Mouse (Mus musculus) liver, adult 2 months (tissue): ENCODE results near the gene Zkscan16.

Experiments used
- CTCF ChIP-seq: fragments of 200-500 bp; IDR thresholded peaks from 2 replicates; pipeline ENCODE4 v1.5.1; 2011; ENCODE audit warnings: low read depth, low read length, control low read depth
- POLR2A ChIP-seq: fragments of 200-500 bp; IDR thresholded peaks from 2 replicates; pipeline ENCODE4 v1.6.1; 2011; ENCODE audit warnings: low read length, control low read depth; ENCODE audit not compliant: insufficient read depth; ENCODE audit errors: extremely low read depth

DNA sequence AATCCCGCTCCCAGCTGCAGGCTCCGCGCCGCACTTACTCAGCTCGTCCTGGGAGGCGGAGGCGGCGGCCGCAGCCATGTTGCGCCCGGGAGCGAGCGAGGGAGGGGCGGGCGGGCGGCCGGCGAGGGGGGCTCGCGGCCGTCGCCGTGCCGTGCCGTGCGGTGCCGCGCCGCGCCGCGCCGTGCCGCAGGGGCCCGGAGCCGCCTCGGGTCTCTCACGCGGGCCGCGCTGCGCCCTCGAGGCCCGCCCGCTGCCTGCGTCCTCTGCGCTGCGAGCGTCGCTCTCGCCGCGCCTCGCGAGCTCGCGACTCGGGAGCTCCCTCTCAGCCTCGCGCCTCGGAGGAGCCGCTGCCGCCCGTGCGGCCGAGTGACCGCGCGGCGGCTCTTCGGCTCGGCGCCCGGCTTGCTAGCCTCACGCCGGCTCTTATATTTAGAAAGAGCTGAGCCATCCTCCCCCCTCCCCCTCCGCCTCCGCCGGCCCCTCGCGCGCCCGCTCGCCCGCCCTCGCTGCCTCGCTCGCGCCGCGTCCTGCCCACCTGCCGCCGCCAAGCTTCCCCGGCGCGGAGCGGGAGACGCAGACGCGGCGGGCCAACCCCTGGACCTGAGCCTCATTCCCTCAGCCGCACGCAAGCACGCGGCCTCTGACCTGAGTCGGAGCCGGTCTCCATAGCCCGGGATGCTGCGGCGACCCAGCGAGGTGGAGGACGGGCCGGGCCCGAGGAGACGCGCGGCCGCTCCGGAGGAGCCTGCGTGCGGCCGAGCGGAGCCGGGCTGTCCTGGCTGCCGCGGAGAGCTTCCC, 31.4 kb upstream of the Zkscan16 start:
- TF ChIP-seq CTCF, result no peak
- no peak for TF ChIP-seq POLR2A
